Mouse (Mus musculus): Measurements from ENCODE around the gene Nol12. TPM values are rescaled to one million over a fixed set of nuclear protein-coding genes. Genes with fewer than 3 reads are reported as not detected.

Gene Nol12
- polyA plus RNA-seq, 1 experiment from 2014 or later = 43.8 TPM

- no peak overlapping the region for H3K9ac ChIP-seq (ENCODE audit: low read depth, low read length)
- no peak overlapping the region for H3K27ac ChIP-seq
- TF ChIP-seq CTCF (IDR thresholded peaks at IDR 0.05; ENCODE audit: low read depth) = no peak
- 86% methylated on average over 9 of the region's 9 CpGs for WGBS
- ATAC-seq (replicated peaks; ENCODE audit: low FRiP score, low read depth) (no peak), DNase-seq (ENCODE audit: low spot score) (no peak)
- no peaks in the 10 kb centered on the region for H3K27me3 ChIP-seq (ENCODE audit: insufficient read depth, low read length)
- H3K4me3 ChIP-seq (replicated peaks; ENCODE audit: low read depth, low read length) = no peak overlapping the region
- H3K36me3 ChIP-seq (ENCODE audit: insufficient read depth, low read length) = peaks cover 68% of the 10 kb centered on the region
- H3K4me1 ChIP-seq (replicated peaks; ENCODE audit: insufficient read depth, low read length) = peaks cover 6% of the 10 kb centered on the region; the same call in 1 of the 2 replicates
- no peaks in the 10 kb centered on the region for H3K9me3 ChIP-seq (replicated peaks; ENCODE audit: low read length)
- no peak overlapping the region for H3K4me2 ChIP-seq (ENCODE audit: low read length)
These were observed 55.3 kb downstream of the Nol12 start for GRCm38 (mm10) chr15:78990093-78990463.

- ATAC-seq (replicated peaks; ENCODE audit: low FRiP score, low read depth) (peak; percentile 62; the same call in 1 of the 2 replicates), DNase-seq (ENCODE audit: low spot score) (peak; percentile 19)
- H3K4me1 ChIP-seq (replicated peaks; ENCODE audit: insufficient read depth, low read length) = peaks cover 3% of the 10 kb centered on the region; the same call in 1 of the 2 replicates
- no peak overlapping the region for H3K4me2 ChIP-seq (ENCODE audit: low read length)
- no peak overlapping the region for H3K9ac ChIP-seq (ENCODE audit: low read depth, low read length)
- H3K4me3 ChIP-seq (replicated peaks; ENCODE audit: low read depth, low read length) = no peak overlapping the region
- peaks cover 70% of the 10 kb centered on the region for H3K36me3 ChIP-seq (ENCODE audit: insufficient read depth, low read length)
- no peaks in the 10 kb centered on the region for H3K27me3 ChIP-seq (ENCODE audit: insufficient read depth, low read length)
- WGBS = 72% methylated on average over 25 of the region's 25 CpGs
- H3K27ac ChIP-seq = no peak overlapping the region
- no peaks in the 10 kb centered on the region for H3K9me3 ChIP-seq (replicated peaks; ENCODE audit: low read length)
- TF ChIP-seq CTCF (IDR thresholded peaks at IDR 0.05; ENCODE audit: low read depth) = no peak
These were observed 56.3 kb downstream of the Nol12 start for GRCm38 (mm10) chr15:78990970-78991525.

GRCm38 (mm10) chr15:78992235-78992634 lies 57.5 kb downstream of the Nol12 start:
- H3K4me3 ChIP-seq (replicated peaks; ENCODE audit: low read depth, low read length) = no peak overlapping the region
- H3K9ac ChIP-seq (ENCODE audit: low read depth, low read length) = no peak overlapping the region
- ATAC-seq (replicated peaks; ENCODE audit: low FRiP score, low read depth) = no peak
- H3K9me3 ChIP-seq (replicated peaks; ENCODE audit: low read length) = no peaks in the 10 kb centered on the region
- H3K36me3 ChIP-seq (ENCODE audit: insufficient read depth, low read length) = peaks cover 70% of the 10 kb centered on the region
- 92% methylated on average over 7 of the region's 7 CpGs for WGBS
- no peak overlapping the region for H3K27ac ChIP-seq
- no peak overlapping the region for H3K4me2 ChIP-seq (ENCODE audit: low read length)
- peaks cover 2% of the 10 kb centered on the region; the same call in 1 of the 2 replicates for H3K4me1 ChIP-seq (replicated peaks; ENCODE audit: insufficient read depth, low read length)
- peak; percentile 37; the same call in 1 of the 2 replicates for TF ChIP-seq CTCF (IDR thresholded peaks at IDR 0.05; ENCODE audit: low read depth)
- DNase-seq (ENCODE audit: low spot score) = no peak
- no peaks in the 10 kb centered on the region for H3K27me3 ChIP-seq (ENCODE audit: insufficient read depth, low read length)

- no peak overlapping the region for H3K4me2 ChIP-seq (ENCODE audit: low read length)
- WGBS = 95% methylated on average over 24 of the region's 24 CpGs
- no peak for ATAC-seq (replicated peaks; ENCODE audit: low FRiP score, low read depth)
- H3K27ac ChIP-seq = no peak overlapping the region
- H3K36me3 ChIP-seq (ENCODE audit: insufficient read depth, low read length) = peaks cover 67% of the 10 kb centered on the region
- no peak for DNase-seq (ENCODE audit: low spot score)
- 0 out of 2 replicates have a peak, but pooled peaks cover 2% of the 10 kb centered on the region for H3K4me1 ChIP-seq (replicated peaks; ENCODE audit: insufficient read depth, low read length)
- H3K4me3 ChIP-seq (replicated peaks; ENCODE audit: low read depth, low read length) = no peak overlapping the region
- no peaks in the 10 kb centered on the region for H3K9me3 ChIP-seq (replicated peaks; ENCODE audit: low read length)
- H3K9ac ChIP-seq (ENCODE audit: low read depth, low read length) = no peak overlapping the region
- TF ChIP-seq CTCF (IDR thresholded peaks at IDR 0.05; ENCODE audit: low read depth) = no peak
- H3K27me3 ChIP-seq (ENCODE audit: insufficient read depth, low read length) = no peaks in the 10 kb centered on the region
These were observed 58.2 kb downstream of the Nol12 start for GRCm38 (mm10) chr15:78992925-78993324.

Small RNA genes within 50 kb of the gene (microRNA-seq; reads per million reads assigned to microRNA genes)
- not detected for gene Mir6955

Other genes starting within 250 kb of the Nol12 start
- gene Elfn2, start 216.2 kb upstream of the Nol12 start, polyA plus RNA-seq (2015; fragmentation: Nextera tagmentation; extraction: Ambion mirVana) = 0.10 and 0.13 TPM in 2 replicates
- 18.8 and 18.9 TPM in 2 replicates for gene Mfng, start 161.5 kb upstream of the Nol12 start, polyA plus RNA-seq (2015; fragmentation: Nextera tagmentation; extraction: Ambion mirVana)
- 8.2 and 9.2 TPM in 2 replicates for gene Card10, start 131.9 kb upstream of the Nol12 start, polyA plus RNA-seq (2015; fragmentation: Nextera tagmentation; extraction: Ambion mirVana)
- gene Cdc42ep1, start 92.3 kb upstream of the Nol12 start, polyA plus RNA-seq (2015; fragmentation: Nextera tagmentation; extraction: Ambion mirVana) = 51.4 and 57.1 TPM in 2 replicates
- 0.91 and 1.2 TPM in 2 replicates for gene Lgals2, start 79.4 kb upstream of the Nol12 start, polyA plus RNA-seq (2015; fragmentation: Nextera tagmentation; extraction: Ambion mirVana)
- gene Gga1, start 57.7 kb upstream of the Nol12 start, polyA plus RNA-seq (2015; fragmentation: Nextera tagmentation; extraction: Ambion mirVana) = 41.5 and 42.8 TPM in 2 replicates
- 0.30 TPM in 1 of 2 replicates, not detected in the other for gene Gm49510, start 35.3 kb upstream of the Nol12 start, polyA plus RNA-seq (2015; fragmentation: Nextera tagmentation; extraction: Ambion mirVana)
- gene Sh3bp1, start 35.2 kb upstream of the Nol12 start, polyA plus RNA-seq (2015; fragmentation: Nextera tagmentation; extraction: Ambion mirVana) = 19.6 and 24.6 TPM in 2 replicates
- gene Pdxp, start 21.0 kb upstream of the Nol12 start, polyA plus RNA-seq (2015; fragmentation: Nextera tagmentation; extraction: Ambion mirVana) = 7.1 and 7.8 TPM in 2 replicates
- gene Lgals1, start 8.2 kb upstream of the Nol12 start, polyA plus RNA-seq (2015; fragmentation: Nextera tagmentation; extraction: Ambion mirVana) = 576 and 592 TPM in 2 replicates
- 30.5 and 33.0 TPM in 2 replicates for gene Triobp, start 12.8 kb downstream of the Nol12 start, polyA plus RNA-seq (2015; fragmentation: Nextera tagmentation; extraction: Ambion mirVana)
- 522 and 524 TPM in 2 replicates for gene H1f0, start 93.5 kb downstream of the Nol12 start, polyA plus RNA-seq (2015; fragmentation: Nextera tagmentation; extraction: Ambion mirVana)
- 0.13 and 0.24 TPM in 2 replicates for gene Galr3, start 107.0 kb downstream of the Nol12 start, polyA plus RNA-seq (2015; fragmentation: Nextera tagmentation; extraction: Ambion mirVana)
- gene Ankrd54, start 128.0 kb downstream of the Nol12 start, polyA plus RNA-seq (2015; fragmentation: Nextera tagmentation; extraction: Ambion mirVana) = 42.5 and 42.6 TPM in 2 replicates
- gene Eif3l, start 140.2 kb downstream of the Nol12 start, polyA plus RNA-seq (2015; fragmentation: Nextera tagmentation; extraction: Ambion mirVana) = 199 and 218 TPM in 2 replicates
- gene Micall1, start 174.0 kb downstream of the Nol12 start, polyA plus RNA-seq (2015; fragmentation: Nextera tagmentation; extraction: Ambion mirVana) = 5.9 and 6.6 TPM in 2 replicates
- gene Polr2f, start 206.1 kb downstream of the Nol12 start, polyA plus RNA-seq (2015; fragmentation: Nextera tagmentation; extraction: Ambion mirVana) = 314 and 321 TPM in 2 replicates
- gene 1700088E04Rik, start 206.3 kb downstream of the Nol12 start, polyA plus RNA-seq (2015; fragmentation: Nextera tagmentation; extraction: Ambion mirVana) = 12.9 and 15.2 TPM in 2 replicates
- 0.23 and 0.25 TPM in 2 replicates for gene Sox10, start 230.3 kb downstream of the Nol12 start, polyA plus RNA-seq (2015; fragmentation: Nextera tagmentation; extraction: Ambion mirVana)